Mouse (Mus musculus) frontal cortex, postnatal 36 days (tissue): Measurements from ENCODE around the gene Gucy2g.
A peak's percentile ranks its signal among the peaks of the same experiment; 100 is the strongest.

ENCODE experiments used
- DNase-seq, 2 experiments: peaks; one replicate each; pipeline ENCODE4 v3.0.0; 2022; ENCODE audit warnings: low spot score in 2 of 2

Gene Gucy2g

GRCm38 (mm10) chr19:55241186-55241645 lies at the start of gene Gucy2g:
TSS of gene Gucy2g (minus strand) at chr19:55241236.
- no peak for DNase-seq

GRCm38 (mm10) chr19:55288974-55289373 lies 47.9 kb upstream of the Gucy2g start:
- DNase-seq = no peak

DNA sequence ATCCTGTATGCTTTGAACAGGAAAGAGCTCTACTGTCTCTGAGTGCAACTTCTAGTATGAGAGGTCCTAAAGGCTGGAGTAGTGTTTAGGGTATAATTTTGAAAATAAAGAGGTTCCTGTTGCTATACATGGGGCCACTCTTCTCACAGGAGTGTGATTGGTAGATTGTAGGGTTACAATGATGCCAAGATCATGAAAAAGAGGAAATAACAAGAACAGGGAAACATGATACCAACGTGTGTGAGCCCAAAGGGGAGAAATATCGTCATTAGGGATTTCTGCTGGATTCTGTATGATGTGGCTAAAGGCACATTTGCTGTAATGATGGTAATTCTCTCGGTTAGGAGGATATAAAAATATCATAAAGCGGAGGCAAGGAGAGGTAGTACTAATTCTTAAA lies 45.0 kb upstream of the Gucy2g start:
- DNase-seq = no peak

DNA sequence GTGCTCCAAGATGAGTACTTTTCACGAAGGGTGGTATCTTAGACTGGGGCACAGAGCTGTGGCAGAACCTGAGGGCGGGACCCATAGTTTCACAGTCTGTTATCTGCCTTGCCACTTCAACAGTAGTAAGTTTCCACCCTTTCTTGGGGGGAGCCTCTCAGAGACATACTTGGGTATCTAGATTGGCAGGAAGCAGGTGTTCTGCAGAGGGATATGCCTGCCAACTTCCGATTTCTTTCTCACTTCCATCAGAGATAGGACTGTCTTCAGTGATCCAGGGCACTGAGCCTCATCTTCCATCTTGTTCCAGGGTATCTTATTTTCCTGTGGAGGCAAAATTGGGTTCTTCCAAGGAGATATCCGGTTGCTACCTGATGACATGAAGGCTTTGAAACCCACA lies 43.1 kb upstream of the Gucy2g start:
- no peak for DNase-seq

DNA sequence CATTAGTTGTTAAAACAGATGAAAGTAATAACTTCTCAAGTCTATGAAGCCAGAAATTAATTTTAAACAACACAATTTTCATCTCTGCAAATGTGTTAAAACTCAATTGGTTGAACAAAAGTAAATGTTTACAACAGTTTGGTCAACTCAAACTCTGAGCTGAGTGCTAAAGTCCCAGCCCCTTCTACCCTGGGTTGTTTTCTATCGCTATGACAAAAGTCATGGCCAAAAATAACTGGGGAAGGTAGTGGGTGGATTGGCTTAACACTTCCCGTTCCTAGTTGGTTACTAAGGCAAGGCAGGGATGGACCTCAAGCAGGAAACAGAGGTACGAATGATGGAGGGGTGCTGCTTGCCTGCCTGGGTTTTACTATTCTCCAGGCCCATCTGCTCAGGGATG lies 35.7 kb upstream of the Gucy2g start:
- no peak for DNase-seq

DNA sequence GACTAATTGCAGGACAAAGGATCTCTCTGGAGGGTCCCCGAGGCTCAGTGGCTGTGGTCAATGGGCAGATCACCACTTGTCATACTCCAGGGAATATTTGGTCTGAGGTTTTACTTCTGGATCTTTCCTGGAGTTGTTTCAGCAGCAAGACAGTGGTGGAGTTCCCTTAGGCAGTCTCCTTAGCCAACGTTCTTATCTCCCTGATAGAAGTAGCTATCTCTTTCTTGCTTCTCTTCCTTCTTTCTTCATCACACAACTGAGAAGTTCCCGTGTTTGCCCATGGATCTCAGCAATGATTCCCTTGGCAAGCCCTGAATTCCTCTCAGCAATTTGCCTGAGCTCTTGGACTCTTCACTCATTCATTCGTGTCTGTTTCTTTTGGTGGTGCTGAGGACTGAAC lies 35.1 kb upstream of the Gucy2g start:
- DNase-seq = no peak

GRCm38 (mm10) chr19:55273340-55273739 lies 32.3 kb upstream of the Gucy2g start:
- no peak for DNase-seq

DNA sequence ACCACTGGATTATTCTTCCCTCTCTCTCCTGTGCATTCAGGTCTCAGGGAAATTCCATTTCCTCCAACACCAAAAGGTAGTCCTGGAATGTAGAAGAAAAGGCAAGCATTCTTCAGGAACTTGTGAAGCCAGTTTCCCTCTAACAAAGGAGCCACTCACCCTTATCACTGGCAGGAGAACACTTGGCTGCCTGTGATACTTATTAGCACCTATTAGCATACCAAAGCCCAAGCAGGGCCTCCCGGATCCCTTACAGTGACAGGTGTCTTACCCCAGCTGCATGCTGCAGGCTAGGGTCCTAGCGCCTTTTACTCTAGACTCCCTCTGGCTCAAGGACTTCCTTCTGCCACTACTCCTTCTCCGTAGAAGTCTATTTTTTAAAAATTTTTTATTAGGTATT lies 30.4 kb upstream of the Gucy2g start:
- DNase-seq = no peak

DNA sequence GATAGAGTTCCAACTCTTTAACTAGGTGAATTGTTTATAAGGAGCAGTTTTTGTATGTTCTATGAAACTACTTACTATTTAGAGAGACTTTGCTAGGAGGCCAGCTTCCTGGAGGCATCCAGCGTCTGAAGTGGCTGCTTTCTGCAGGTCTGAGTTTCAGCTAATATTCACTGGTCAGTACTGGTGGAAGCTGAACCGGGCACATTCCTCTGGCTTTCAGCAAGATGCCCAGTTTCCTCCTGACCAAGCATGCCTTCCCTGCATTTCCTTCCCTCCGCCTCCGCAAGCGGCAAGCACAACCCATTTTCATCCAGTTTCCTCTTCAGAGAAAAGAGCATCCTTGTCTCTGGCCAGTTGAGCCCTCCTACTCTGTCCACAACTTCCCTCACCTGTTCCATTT lies 28.0 kb upstream of the Gucy2g start:
- no peak for DNase-seq

GRCm38 (mm10) chr19:55268150-55268549 lies 27.1 kb upstream of the Gucy2g start:
- no peak for DNase-seq

- no peak for DNase-seq
Measured at GRCm38 (mm10) chr19:55266786-55267185, 25.8 kb upstream of the Gucy2g start.

GRCm38 (mm10) chr19:55265269-55265668 lies 24.2 kb upstream of the Gucy2g start:
- no peak for DNase-seq

GRCm38 (mm10) chr19:55260389-55261184 lies 19.6 kb upstream of the Gucy2g start:
- DNase-seq = no peak

DNA sequence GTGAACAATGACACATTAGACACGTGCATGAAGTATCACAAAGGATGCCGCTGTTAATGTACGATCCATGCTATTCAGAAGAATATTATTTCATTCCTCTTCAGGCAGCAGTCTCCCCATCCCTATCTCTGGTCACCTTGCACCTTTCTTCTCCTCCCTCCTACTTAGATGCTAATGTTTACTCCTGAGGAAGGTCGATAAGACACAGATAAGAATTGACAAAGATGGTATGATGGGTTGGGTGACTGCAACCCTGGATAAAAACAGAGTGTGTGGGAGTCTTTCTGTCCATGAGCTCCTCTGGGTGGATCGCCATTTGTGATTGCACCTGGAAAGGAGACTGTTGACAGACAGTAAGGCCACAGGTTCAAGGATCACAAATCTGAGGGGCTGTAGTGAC lies 17.5 kb upstream of the Gucy2g start:
- DNase-seq = no peak

- no peak for DNase-seq
Measured at GRCm38 (mm10) chr19:55257656-55258375, 16.8 kb upstream of the Gucy2g start.

DNA sequence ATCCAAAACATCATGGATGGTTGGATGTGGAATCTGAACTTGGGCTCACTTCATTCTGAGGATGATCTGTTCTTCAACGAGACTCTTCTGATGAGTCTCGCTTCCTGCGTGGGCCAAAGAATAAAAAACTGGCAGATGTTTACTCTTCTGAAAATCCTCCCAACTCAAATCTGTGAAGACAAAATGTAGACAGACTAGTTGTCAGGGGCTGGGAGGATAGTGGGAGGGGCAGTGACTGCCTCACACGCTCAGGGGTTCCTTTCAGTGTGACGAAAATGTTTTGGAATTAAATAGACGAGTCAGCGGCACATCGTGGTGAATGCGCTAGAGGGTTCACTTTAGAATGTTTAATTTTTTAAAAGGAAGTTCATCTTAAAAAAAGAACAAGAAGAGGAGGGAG lies 15.1 kb upstream of the Gucy2g start:
- peak; percentile 30 to 56 for DNase-seq

GRCm38 (mm10) chr19:55254513-55255016 lies 13.5 kb upstream of the Gucy2g start:
- peak in 1 of 2 experiments; percentile 22 for DNase-seq

DNA sequence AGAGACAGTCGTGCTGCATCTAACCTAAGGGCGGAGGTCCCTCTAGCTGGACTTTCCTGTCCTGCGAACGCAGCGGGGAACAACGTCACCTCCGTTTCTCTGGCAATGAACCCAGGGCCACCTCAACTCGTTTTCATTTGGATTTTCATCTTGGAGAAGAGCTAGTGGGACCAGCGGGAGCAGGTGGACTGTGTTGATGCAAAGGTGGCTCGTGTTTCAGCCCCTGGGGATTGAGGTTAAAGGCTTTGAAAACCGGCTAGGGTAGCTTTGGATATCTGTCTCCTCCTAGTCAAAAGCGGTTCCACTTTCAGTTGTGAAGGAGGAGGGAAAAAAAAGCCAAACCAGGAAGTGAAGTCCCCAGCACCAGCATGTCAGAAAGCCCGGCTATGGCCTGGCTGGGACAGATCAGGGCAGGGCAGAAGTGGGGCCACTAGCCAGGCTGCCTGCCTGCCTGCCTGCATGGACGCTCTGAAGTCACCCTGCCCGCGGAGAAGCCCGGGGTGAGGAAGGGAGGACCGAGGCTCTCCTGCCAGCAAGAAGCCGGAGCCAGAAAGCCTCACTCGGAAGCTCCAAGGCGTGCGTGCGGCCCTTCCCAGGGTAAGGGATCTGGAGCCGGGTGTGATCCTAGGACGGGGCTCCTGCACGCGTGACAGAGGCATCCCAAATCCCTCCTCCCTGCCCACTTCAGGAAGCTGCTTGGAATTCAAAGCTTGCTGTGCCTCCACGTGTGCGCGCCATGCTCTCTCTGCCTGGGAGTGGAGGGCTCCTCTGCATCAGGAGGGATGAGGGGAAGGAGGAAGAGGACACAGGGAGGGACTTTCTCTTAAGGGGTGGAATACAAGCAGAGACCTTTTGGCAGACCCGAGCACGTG lies 12.8 kb upstream of the Gucy2g start:
- DNase-seq = peak; percentile 58 to 64

DNA sequence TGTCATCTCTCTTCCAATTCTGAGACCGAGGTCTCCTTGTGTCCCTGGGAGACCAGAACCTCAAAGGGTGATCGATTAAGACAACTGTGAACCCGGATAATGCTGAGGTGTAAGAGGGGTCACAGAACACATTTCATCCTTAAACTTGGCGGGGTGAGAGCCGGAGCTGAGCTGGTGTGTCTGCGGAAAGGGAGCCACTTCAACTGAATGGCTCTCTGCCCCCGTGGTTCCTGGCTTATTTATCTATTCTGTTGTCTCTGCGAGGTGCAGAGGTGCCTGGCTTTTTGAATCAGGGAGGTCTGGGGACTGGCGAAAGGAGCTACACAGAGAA lies 12.2 kb upstream of the Gucy2g start:
- no peak for DNase-seq

- no peak for DNase-seq
Measured at GRCm38 (mm10) chr19:55251383-55252124, 10.5 kb upstream of the Gucy2g start, which contains the start of gene Acsl5. TSS of gene Acsl5 (plus strand) at chr19:55251938.

DNA sequence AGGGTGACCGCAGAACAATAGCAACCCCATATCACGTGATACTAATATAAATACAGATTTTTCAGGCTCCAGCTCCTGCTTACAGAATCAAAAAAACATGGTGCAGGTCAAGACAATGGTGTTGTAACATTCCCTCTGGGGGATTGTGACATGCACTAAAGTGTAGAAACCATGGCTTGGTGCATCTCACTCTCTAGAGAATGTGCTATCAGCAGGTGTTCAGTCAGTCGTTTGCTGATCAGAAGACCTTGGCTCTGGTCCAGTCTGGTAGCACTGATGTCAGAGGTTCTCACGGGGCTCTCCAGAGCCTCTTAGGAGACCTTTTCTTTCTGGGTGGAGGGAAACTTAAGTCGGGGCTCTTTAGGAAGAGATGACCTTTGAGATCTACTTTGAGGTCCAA lies 9.4 kb upstream of the Gucy2g start:
- DNase-seq = no peak
